Mouse (Mus musculus) embryo, embryonic 10 days (tissue): ENCODE measurements at regions not wholly inside any gene's neighbourhood (a gene's known extent, or its start where the extent isn't known, plus 50 kb on each side); places are given as distances from the start of the nearest gene placed in this dataset.

ENCODE experiments used
- DNase-seq: peaks from one replicate; pipeline ENCODE4 v3.0.0-alpha.2; 2015; ENCODE audit warnings: low spot score

GRCm38 (mm10) chr2:180404168-180404567 lies 51.9 kb upstream of the Slco4a1 start:
- no peak for DNase-seq

- no peak for DNase-seq
These were observed 52.4 kb upstream of the Slco4a1 start for GRCm38 (mm10) chr2:180403621-180404020.

GRCm38 (mm10) chr2:180402851-180403459 lies 53.1 kb upstream of the Slco4a1 start:
- no peak for DNase-seq

GRCm38 (mm10) chr2:180402433-180402832 lies 53.6 kb upstream of the Slco4a1 start:
- no peak for DNase-seq

GRCm38 (mm10) chr2:180401409-180402391 lies 54.3 kb upstream of the Slco4a1 start:
- no peak for DNase-seq

- DNase-seq, result no peak
These were observed 55.5 kb upstream of the Slco4a1 start for GRCm38 (mm10) chr2:180400514-180401019.

- no peak for DNase-seq
These were observed 56.2 kb upstream of the Slco4a1 start for GRCm38 (mm10) chr2:180399651-180400513.

GRCm38 (mm10) chr2:180398851-180399447 lies 57.1 kb upstream of the Slco4a1 start:
- no peak for DNase-seq

- no peak for DNase-seq
These were observed 57.6 kb upstream of the Slco4a1 start for GRCm38 (mm10) chr2:180398481-180398754.

- DNase-seq, result no peak
These were observed 58.1 kb upstream of the Slco4a1 start for GRCm38 (mm10) chr2:180397723-180398480.

- no peak for DNase-seq
These were observed 59.2 kb upstream of the Slco4a1 start for GRCm38 (mm10) chr2:180396664-180397377.

GRCm38 (mm10) chr2:180396211-180396610 lies 59.8 kb upstream of the Slco4a1 start:
- DNase-seq, result no peak

- DNase-seq, result no peak
These were observed 60.6 kb upstream of the Slco4a1 start for GRCm38 (mm10) chr2:180395279-180396034.

GRCm38 (mm10) chr2:180392846-180393700 lies 58.6 kb upstream of the Gata5 start:
- DNase-seq, result no peak

- no peak for DNase-seq
These were observed 57.8 kb upstream of the Gata5 start for GRCm38 (mm10) chr2:180392298-180392697.

GRCm38 (mm10) chr2:180391349-180391748 lies 56.9 kb upstream of the Gata5 start:
- no peak for DNase-seq

- DNase-seq, result no peak
These were observed 55.9 kb upstream of the Gata5 start for GRCm38 (mm10) chr2:180390216-180390996.

GRCm38 (mm10) chr2:180389486-180389885 lies 55.0 kb upstream of the Gata5 start:
- DNase-seq, result no peak
